Mouse (Mus musculus): ENCODE data around the gene Olfr312.
"Not testable (repeated sequence)": the region's sequence is repeated elsewhere in the genome, so short reads cannot be mapped to it uniquely, and the experiment has no call there.

DNA sequence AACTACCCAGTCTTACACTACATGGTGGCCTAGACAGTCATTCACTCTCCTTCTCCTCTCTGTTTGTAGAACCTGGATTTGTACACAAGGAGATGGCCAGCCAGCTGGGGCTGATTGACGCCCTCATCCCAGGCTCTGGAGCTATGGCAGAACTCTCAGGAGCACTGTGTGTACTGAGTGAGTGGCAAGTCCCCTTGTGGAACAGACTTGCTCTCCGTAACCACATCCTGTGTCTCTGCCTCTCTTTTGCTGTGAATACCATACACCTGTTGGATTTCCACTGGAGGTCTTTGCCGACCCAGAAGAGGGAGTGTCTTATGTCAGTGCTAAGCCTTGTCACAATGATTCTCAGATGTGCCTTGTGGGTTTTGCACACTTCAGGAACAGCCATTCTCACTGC lies 3.5 kb downstream of the Olfr312 start:
- not testable (repeated sequence) for TF ChIP-seq CTCF (IDR thresholded peaks at IDR 0.05; ENCODE audit: low read depth, low read length); POLR2A (IDR thresholded peaks at IDR 0.05; ENCODE audit: insufficient read depth, low read length)
